Mouse (Mus musculus): ENCODE data around the gene Bcl3. TPM values are rescaled to one million over a fixed set of nuclear protein-coding genes. Genes with fewer than 3 reads are reported as not detected.
A peak's percentile ranks its signal among the peaks of the same experiment; 100 is the strongest.

Gene Bcl3
- 60.7 and 72.2 TPM in 2 replicates for polyA plus RNA-seq (2012; ENCODE audit: insufficient read depth, insufficient read length, missing spikeins)

DNA sequence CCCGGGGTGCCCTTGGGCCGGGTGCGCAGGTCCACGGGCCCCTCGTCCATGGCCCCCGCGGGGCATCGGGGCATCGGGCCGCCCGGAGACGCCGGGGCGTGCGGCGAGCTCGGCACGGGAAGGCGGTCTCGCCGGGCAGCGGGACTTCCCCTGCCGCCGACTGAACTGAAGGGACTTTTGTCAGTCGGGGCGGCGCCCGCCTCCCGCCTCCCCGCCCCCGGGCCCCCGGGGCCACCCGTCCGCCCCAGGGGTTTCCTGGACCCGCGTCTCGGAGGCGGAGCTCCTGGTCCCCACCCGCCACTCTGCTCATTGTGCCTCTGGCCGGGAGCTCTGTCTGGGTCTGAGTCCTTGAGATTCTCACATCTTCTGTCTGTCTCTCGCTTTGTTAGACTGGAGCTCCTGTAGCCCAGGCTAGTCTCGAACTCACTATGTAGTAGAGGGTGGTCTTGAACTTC is at the start of gene Bcl3:
Gene Bcl3 (minus strand): TSS at position 167 of the 455 bp plus-strand sequence.
- H3K27ac ChIP-seq (ENCODE audit: insufficient read depth, low read depth, low read length): peak within 1 kb of the TSS; percentile 100
- H3K4me1 ChIP-seq (ENCODE audit: control insufficient read depth, insufficient read depth, low read length): peaks cover 44% of the 10 kb centered on the region
- TF ChIP-seq CTCF (IDR thresholded peaks at IDR 0.05; ENCODE audit: low read depth, low read length) (no peak), POLR2A (IDR thresholded peaks at IDR 0.05; ENCODE audit: borderline replicate concordance, low read depth, low read length) (no peak; the same call in 1 of the 2 replicates)
- peak within 1 kb of the TSS; percentile 63 for H3K4me3 ChIP-seq (ENCODE audit: insufficient read depth, low read length)

DNA sequence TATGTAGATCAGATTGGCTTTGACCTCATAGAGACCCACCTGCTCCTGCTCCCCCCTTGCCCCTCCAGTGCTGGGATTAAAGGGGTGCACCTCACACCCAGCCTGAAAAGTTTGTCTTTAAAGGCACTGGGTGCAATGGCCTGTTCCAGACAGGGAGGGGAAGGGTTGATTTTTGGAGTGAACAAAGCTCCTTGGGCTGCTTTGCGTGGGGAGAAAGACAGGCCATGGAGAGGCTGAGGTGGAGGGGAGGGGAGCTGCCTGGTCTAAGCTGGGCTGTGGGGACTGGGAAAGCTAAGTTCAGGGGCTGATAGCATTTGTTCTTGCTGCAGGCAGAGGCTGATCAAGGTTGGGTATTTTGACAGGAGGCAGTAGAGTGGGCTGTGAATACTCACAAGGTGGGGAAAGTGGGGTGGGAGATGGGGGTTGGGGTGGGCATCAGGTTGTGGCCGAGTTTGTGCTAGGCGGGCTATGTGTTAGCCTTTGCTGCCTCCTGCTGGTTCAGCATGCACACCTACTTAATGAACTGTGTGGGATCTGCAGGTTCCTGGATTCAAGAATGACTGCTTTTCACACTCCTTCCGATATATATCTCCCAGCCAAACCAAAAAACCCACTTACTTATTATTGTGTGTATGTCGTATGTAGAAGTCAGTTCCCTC is 49.5 kb upstream of the Bcl3 start:
- Histone ChIP-seq H3K4me3 (ENCODE audit: insufficient read depth, low read length) (no peak overlapping the region), H3K27ac (ENCODE audit: insufficient read depth, low read depth, low read length) (peak overlapping the region; percentile 85; the same call in 1 of the 2 replicates)
- peak; percentile 97 for TF ChIP-seq CTCF (IDR thresholded peaks at IDR 0.05; ENCODE audit: low read depth, low read length)
- TF ChIP-seq POLR2A (IDR thresholded peaks at IDR 0.05; ENCODE audit: borderline replicate concordance, low read depth, low read length): no peak

DNA sequence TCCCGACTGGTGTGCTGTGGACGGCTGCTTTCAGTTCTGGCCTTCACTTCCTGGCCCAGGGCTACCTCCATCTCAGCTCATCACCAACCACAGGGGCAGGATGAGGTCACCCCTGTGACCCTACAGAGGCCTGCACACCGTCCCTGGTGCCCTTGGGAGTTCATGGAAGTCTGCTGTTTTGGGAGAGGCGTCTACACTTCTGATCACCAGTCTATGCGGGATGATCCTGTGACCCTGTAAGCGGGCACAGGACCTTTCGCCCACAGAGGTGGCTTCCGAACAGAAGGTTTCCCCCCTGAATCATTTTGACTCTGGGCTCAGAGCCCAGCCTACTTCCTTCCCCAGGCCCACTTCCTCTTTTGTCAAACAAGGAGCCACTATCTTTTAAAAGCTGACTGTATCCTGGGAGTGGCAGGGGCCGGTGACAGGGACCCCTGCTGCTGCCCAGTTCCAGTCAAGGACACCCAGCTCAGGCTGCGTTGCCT is 48.6 kb upstream of the Bcl3 start:
- peaks cover 32% of the 10 kb centered on the region for H3K4me1 ChIP-seq (ENCODE audit: control insufficient read depth, insufficient read depth, low read length)
- TF ChIP-seq POLR2A (IDR thresholded peaks at IDR 0.05; ENCODE audit: borderline replicate concordance, low read depth, low read length) (no peak), CTCF (IDR thresholded peaks at IDR 0.05; ENCODE audit: low read depth, low read length) (no peak)
- peak overlapping the region; percentile 85 for H3K27ac ChIP-seq (ENCODE audit: insufficient read depth, low read depth, low read length)
- peak overlapping the region; percentile 36 for H3K4me3 ChIP-seq (ENCODE audit: insufficient read depth, low read length)

More for the DNA sequence above, 49.5 kb upstream of the Bcl3 start:
- peaks cover 35% of the 10 kb centered on the region for H3K4me1 ChIP-seq (ENCODE audit: control insufficient read depth, insufficient read depth, low read length)

DNA sequence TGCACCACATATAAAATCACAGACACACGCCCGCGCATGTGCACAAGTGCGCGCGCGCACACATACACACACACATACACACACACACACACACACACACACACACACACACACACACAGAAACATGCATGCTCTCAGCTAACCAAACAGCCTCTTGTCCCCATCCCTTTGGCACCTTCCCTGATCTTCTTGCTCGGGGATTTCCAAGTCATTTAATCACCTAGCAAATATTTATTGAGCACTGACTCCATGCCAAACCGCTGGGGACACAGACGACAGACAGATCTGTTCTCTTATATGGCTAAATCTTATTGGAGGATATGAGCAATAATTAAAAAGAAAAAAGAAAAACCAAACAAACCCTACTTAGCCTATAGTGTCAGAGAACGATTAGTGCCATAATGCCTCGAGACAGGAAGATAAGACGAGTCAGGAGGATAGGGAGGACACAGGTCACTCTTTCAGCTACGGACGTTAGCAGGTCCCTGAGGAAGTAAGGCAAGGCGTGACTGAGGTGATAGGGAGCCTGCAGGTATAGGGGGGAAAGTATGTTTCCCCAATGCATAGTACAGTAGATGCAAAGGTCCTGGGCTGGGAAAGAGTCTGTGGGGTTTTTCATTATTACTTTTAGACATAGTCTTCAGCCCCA is 45.3 kb upstream of the Bcl3 start:
- peaks cover 25% of the 10 kb centered on the region for H3K4me1 ChIP-seq (ENCODE audit: control insufficient read depth, insufficient read depth, low read length)
- TF ChIP-seq CTCF (IDR thresholded peaks at IDR 0.05; ENCODE audit: low read depth, low read length) (no peak), POLR2A (IDR thresholded peaks at IDR 0.05; ENCODE audit: borderline replicate concordance, low read depth, low read length) (no peak)

DNA sequence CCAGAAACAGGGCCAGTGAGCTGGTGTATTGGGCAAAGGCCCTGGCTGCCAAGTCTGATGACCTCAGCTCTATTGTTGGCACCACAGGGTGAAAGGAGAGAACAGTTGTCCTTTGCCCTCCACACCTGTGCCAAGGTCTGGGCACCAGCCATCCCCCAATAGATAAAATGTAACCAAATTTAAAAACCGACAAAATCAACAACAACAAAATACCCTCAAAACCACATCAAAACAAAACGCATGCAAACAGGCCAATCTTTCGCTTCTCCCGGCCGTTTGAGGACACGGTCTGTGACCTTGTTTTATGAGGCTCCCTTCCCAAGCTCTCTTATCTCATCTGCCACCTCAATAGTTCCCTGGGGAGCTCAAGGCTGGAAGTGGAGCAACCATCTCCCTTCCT is 43.9 kb upstream of the Bcl3 start:
- Histone ChIP-seq H3K4me3 (ENCODE audit: insufficient read depth, low read length) (no peak overlapping the region), H3K4me1 (ENCODE audit: control insufficient read depth, insufficient read depth, low read length) (peaks cover 19% of the 10 kb centered on the region), H3K27ac (ENCODE audit: insufficient read depth, low read depth, low read length) (no peak overlapping the region)
- TF ChIP-seq POLR2A (IDR thresholded peaks at IDR 0.05; ENCODE audit: borderline replicate concordance, low read depth, low read length): no peak
- TF ChIP-seq CTCF (IDR thresholded peaks at IDR 0.05; ENCODE audit: low read depth, low read length): no peak

More for the DNA sequence above, 45.3 kb upstream of the Bcl3 start:
- H3K4me3 ChIP-seq (ENCODE audit: insufficient read depth, low read length): no peak overlapping the region
- H3K27ac ChIP-seq (ENCODE audit: insufficient read depth, low read depth, low read length): no peak overlapping the region

DNA sequence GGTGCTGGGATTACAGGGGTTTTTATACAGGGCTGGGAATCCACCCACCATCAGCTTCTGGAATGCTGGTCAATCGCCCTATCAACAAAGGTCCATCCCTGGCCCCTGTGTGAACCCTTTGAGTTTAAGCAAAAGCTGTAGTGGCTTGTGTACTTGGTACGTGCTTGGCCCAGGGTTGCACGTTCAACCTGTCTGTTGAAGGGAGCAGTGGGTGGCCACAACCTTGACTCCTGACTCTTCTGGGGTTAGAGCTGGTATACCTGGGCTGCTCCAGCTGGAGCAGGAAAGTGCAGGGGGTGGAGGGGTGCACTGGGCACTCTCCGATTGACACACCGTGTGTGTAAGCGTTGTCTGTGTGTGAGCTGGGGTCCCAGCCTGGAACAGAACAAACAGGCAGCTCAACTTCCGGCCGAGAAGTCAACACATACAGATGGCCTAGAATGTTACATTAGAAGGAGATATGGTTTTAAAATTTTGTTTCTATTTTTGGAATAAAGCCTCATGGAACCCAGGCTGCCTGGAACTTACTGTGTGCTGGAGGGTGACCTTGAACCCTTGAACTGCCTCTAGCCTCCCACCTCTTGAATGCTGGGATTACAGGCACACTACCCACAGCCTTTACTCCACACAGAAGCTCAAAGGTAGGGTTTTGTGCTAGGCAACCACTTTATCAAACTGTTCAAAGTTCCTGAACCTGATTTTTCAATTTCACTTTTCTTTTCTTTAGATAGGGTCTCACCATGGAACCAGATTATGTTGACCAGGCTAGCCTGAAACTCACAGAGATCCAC is 42.9 kb upstream of the Bcl3 start:
- Histone ChIP-seq H3K4me1 (ENCODE audit: control insufficient read depth, insufficient read depth, low read length) (peaks cover 13% of the 10 kb centered on the region), H3K4me3 (ENCODE audit: insufficient read depth, low read length) (no peak overlapping the region)

DNA sequence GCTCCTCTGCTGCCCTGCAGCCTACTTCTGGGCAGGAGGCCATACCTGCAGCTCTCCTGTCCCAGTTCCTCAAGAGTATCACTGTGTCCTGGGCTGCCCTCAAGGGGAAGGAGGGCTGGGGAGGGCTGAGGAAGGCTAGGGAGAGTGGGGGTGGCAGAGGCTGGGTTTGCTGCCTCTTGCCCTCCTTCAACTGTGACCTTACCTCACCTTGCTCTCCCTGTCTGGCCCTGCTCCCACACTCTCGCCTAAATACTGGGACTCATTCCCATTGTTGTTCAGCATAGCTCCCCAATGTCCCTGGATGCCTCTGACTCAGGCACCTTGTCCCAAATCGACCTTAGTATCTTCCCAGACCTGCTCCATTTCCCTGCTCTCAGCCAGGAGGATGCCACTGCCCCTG is 41.7 kb upstream of the Bcl3 start:
- Histone ChIP-seq H3K4me1 (ENCODE audit: control insufficient read depth, insufficient read depth, low read length) (peaks cover 4% of the 10 kb centered on the region), H3K4me3 (ENCODE audit: insufficient read depth, low read length) (no peak overlapping the region), H3K27ac (ENCODE audit: insufficient read depth, low read depth, low read length) (no peak overlapping the region)
- TF ChIP-seq CTCF (IDR thresholded peaks at IDR 0.05; ENCODE audit: low read depth, low read length) (no peak), POLR2A (IDR thresholded peaks at IDR 0.05; ENCODE audit: borderline replicate concordance, low read depth, low read length) (no peak)

More for the DNA sequence above, 42.9 kb upstream of the Bcl3 start:
- no peak for TF ChIP-seq CTCF (IDR thresholded peaks at IDR 0.05; ENCODE audit: low read depth, low read length)
- TF ChIP-seq POLR2A (IDR thresholded peaks at IDR 0.05; ENCODE audit: borderline replicate concordance, low read depth, low read length): no peak
- H3K27ac ChIP-seq (ENCODE audit: insufficient read depth, low read depth, low read length): no peak overlapping the region

DNA sequence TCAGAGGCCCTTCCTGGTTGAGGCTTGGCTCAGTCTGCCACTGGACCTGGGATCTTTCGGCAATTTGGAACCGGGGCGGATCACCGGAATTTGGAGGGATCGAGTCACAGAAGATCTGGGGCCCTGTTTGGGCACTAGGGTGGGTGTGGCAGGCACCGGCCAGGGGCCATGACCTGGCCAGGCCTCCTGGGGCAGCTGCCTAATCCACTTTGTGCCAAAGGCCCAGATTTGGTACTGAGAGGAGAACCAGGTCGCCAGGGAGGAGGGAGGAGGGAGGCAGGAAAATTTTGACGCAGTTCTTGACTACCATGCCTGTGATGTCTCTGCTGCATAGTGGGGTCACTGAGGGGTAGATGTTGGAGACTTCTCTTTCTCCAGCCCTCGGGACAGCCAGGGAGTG is 38.6 kb upstream of the Bcl3 start, which contains the start of gene Ceacam16:
Gene Ceacam16 (minus strand): TSS at position 101 of the 400 bp plus-strand sequence.
- no peak within 1 kb of the TSS for H3K27ac ChIP-seq (ENCODE audit: insufficient read depth, low read depth, low read length)
- peaks cover under 1% of the 10 kb centered on the region; the same call in 1 of the 2 replicates for H3K4me1 ChIP-seq (ENCODE audit: control insufficient read depth, insufficient read depth, low read length)
- TF ChIP-seq POLR2A (IDR thresholded peaks at IDR 0.05; ENCODE audit: borderline replicate concordance, low read depth, low read length) (no peak), CTCF (IDR thresholded peaks at IDR 0.05; ENCODE audit: low read depth, low read length) (no peak)
- no peak within 1 kb of the TSS for H3K4me3 ChIP-seq (ENCODE audit: insufficient read depth, low read length)

DNA sequence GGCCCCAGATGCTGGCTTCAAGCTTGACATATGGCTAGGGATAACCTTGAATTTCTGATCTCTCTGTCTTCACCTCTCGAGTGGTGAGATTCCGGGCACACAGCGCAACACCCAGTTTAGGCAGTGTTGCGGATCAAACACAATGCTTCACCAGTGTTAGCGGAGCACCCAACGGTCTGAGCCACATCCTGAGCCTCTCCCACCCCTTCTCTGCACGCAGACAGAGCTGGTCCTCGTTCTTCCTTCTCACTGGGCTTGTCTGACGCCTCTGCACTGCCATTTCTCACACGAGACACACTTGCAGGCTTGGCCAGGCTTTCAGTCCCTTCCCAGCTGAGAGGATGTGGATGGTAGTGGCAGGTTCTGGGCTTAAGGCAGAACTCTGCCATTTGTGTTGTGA is 37.2 kb upstream of the Bcl3 start:
- H3K27ac ChIP-seq (ENCODE audit: insufficient read depth, low read depth, low read length): no peak overlapping the region
- H3K4me1 ChIP-seq (ENCODE audit: control insufficient read depth, insufficient read depth, low read length): peaks cover 7% of the 10 kb centered on the region; the same call in 1 of the 2 replicates
- no peak overlapping the region for H3K4me3 ChIP-seq (ENCODE audit: insufficient read depth, low read length)
- no peak for TF ChIP-seq CTCF (IDR thresholded peaks at IDR 0.05; ENCODE audit: low read depth, low read length)
- TF ChIP-seq POLR2A (IDR thresholded peaks at IDR 0.05; ENCODE audit: borderline replicate concordance, low read depth, low read length): no peak

Data from bone marrow macrophage, adult 2 months (primary cell).